Mouse (Mus musculus) CH12.LX (cell line): Measurements from ENCODE around the gene Btn1a1. TPM values are rescaled to one million over a fixed set of nuclear protein-coding genes. Genes with fewer than 3 reads are reported as not detected.

Experiments
- DNase-seq: peaks from one replicate; pipeline ENCODE4 v3.0.0-alpha.2; 2013; ENCODE audit errors: extremely low read depth
- H3K27ac ChIP-seq: 2 replicates; pipeline ENCODE4 v1.5.1; 2012; ENCODE audit warnings: low read depth, mild to moderate bottlenecking, control low read depth, moderate library complexity; ENCODE audit not compliant: insufficient read depth
- H3K27me3 ChIP-seq: replicated peaks from 2 replicates; pipeline ENCODE3; 2012; ENCODE audit warnings: inconsistent platforms
- H3K36me3 ChIP-seq, 2 experiments: replicated peaks in 1 of 2; 2 replicates each; pipeline versions ENCODE3 to v1.6.1; 2012; ENCODE audit warnings: inconsistent platforms in 1 of 2, low read length in 1 of 2, mild to moderate bottlenecking in 1 of 2, mixed read lengths in 1 of 2, moderate library complexity in 1 of 2; ENCODE audit not compliant: control insufficient read depth in 1 of 2, insufficient read depth in 1 of 2
- H3K4me1 ChIP-seq, 2 experiments: 2 replicates each; pipeline ENCODE4 v1.6.1; 2012; ENCODE audit warnings: inconsistent platforms in 1 of 2, moderate library complexity in 1 of 2; ENCODE audit not compliant: insufficient read depth in 2 of 2, control insufficient read depth in 1 of 2
- H3K4me2 ChIP-seq: 2 replicates; pipeline ENCODE4 v1.6.1; 2012; ENCODE audit warnings: low read depth, mild to moderate bottlenecking, control low read depth; ENCODE audit not compliant: poor library complexity, insufficient read depth, severe bottlenecking
- H3K4me3 ChIP-seq, 3 experiments: fragments of 150-350 bp in 1 of 3; sonication (generic) in 1 of 3; replicated peaks in 1 of 3; 2 replicates each; pipeline versions ENCODE3 to v1.5.1; 2011 to 2012; ENCODE audit warnings: low read depth in 2 of 3, low read length in 2 of 3, mild to moderate bottlenecking in 2 of 3, moderate library complexity in 2 of 3, control low read depth in 1 of 3, improper control_type of control experiment in 1 of 3, inconsistent platforms in 1 of 3, mixed read lengths in 1 of 3; ENCODE audit not compliant: poor library complexity in 1 of 3
- H3K79me2 ChIP-seq: replicated peaks from 2 replicates; pipeline ENCODE4 v1.6.1; 2012; ENCODE audit warnings: mild to moderate bottlenecking, moderate library complexity; ENCODE audit not compliant: control insufficient read depth, poor library complexity, insufficient read depth, severe bottlenecking; ENCODE audit errors: extremely low read depth
- H3K9ac ChIP-seq: 2 replicates; pipeline ENCODE4 v1.6.1; 2012; ENCODE audit warnings: low read depth, mild to moderate bottlenecking, control low read depth, moderate library complexity; ENCODE audit not compliant: insufficient read depth
- H3K9me3 ChIP-seq: replicated peaks from 2 replicates; pipeline ENCODE3; 2012; ENCODE audit warnings: low read length, inconsistent platforms, mixed read lengths
- CHD1 ChIP-seq: IDR thresholded peaks from 2 replicates; pipeline ENCODE4 v1.6.1; 2012; ENCODE audit warnings: low read depth, low read length, improper control_type of control experiment, inconsistent platforms
- ETS1 ChIP-seq: conservative IDR thresholded peaks from 2 replicates; pipeline ENCODE4 v1.6.1; 2012; ENCODE audit warnings: low read depth, mild to moderate bottlenecking, inconsistent platforms, low read length, improper control_type of control experiment, moderate library complexity
- JUN ChIP-seq: IDR thresholded peaks from 2 replicates; pipeline ENCODE4 v1.6.1; 2011; ENCODE audit warnings: low read depth, mild to moderate bottlenecking, low read length, improper control_type of control experiment, moderate library complexity; ENCODE audit not compliant: insufficient read depth
- MAFK ChIP-seq: IDR thresholded peaks from 2 replicates; pipeline ENCODE4 v1.6.1; 2011; ENCODE audit warnings: low read length, improper control_type of control experiment; ENCODE audit not compliant: insufficient replicate concordance
- MAX ChIP-seq: IDR thresholded peaks from 2 replicates; pipeline ENCODE4 v1.6.1; 2011; ENCODE audit warnings: low read length, improper control_type of control experiment
- MAZ ChIP-seq: IDR thresholded peaks from 2 replicates; pipeline ENCODE4 v1.6.1; 2012; ENCODE audit warnings: low read depth, mild to moderate bottlenecking, inconsistent platforms, low read length, improper control_type of control experiment, moderate library complexity
- MXI1 ChIP-seq: IDR thresholded peaks from 2 replicates; pipeline ENCODE4 v1.6.1; 2011; ENCODE audit warnings: mild to moderate bottlenecking, low read depth, low read length, improper control_type of control experiment
- NELFE ChIP-seq: IDR thresholded peaks from 2 replicates; pipeline ENCODE4 v1.6.1; 2011; ENCODE audit warnings: low read depth, low read length, improper control_type of control experiment
- PAX5 ChIP-seq: IDR thresholded peaks from 2 replicates; pipeline ENCODE4 v1.6.1; 2012; ENCODE audit warnings: low read length, inconsistent platforms, mixed read lengths
- RAD21 ChIP-seq: IDR thresholded peaks from 2 replicates; pipeline ENCODE4 v1.6.1; 2011; ENCODE audit warnings: low read depth, mild to moderate bottlenecking, low read length, improper control_type of control experiment, moderate library complexity
- SIN3A ChIP-seq: IDR thresholded peaks from 2 replicates; pipeline ENCODE4 v1.6.1; 2012; ENCODE audit warnings: low read length, improper control_type of control experiment, inconsistent platforms
- TBP ChIP-seq: conservative IDR thresholded peaks from 2 replicates; pipeline ENCODE4 v1.6.1; 2011; ENCODE audit warnings: low read depth, low read length, improper control_type of control experiment
- UBTF ChIP-seq: IDR thresholded peaks from 2 replicates; pipeline ENCODE4 v1.6.1; 2012; ENCODE audit warnings: low read depth, mild to moderate bottlenecking, inconsistent platforms, low read length, improper control_type of control experiment, moderate library complexity
- ZC3H11A ChIP-seq: IDR thresholded peaks from 2 replicates; pipeline ENCODE4 v1.6.1; 2012; ENCODE audit warnings: low read depth, mild to moderate bottlenecking, inconsistent platforms, low read length, improper control_type of control experiment
- ZNF384 ChIP-seq: IDR thresholded peaks from 2 replicates; pipeline ENCODE4 v1.6.1; 2012; ENCODE audit warnings: low read depth, low read length, improper control_type of control experiment, inconsistent platforms
- dilution Hi-C: fragments of 300-500 bp; cut with MboI; formaldehyde crosslinking; loops from 2 replicates; pipeline ENCODE4 v1.14.3; 2020; ENCODE audit warnings: low sequenced_read_pairs; ENCODE audit not compliant: extremely low pct_unique_long_range_greater_than_20kb, extremely low pct_ligation_motif_present
- in situ Hi-C: fragments of 300-500 bp; cut with MboI; formaldehyde crosslinking; loops from 3 replicates; pipeline ENCODE4 v1.14.3; 2019; ENCODE audit warnings: low sequenced_read_pairs, low pct_ligation_motif_present, low pct_unique_long_range_greater_than_20kb, mixed read lengths
- polyA plus RNA-seq: library from polyadenylated mRNA; unstranded; fragments of >175 nt; gene quantifications from 2 replicates; pipeline ENCODE4 v1.2.1, GENCODE M21; 2012; ENCODE audit warnings: low read depth; ENCODE audit not compliant: insufficient read length
- total RNA-seq, 2 experiments: library from RNA; depleted of rRNA; stranded (reverse); fragments of 300-350 nt in 1 of 2; fragments of >200 nt in 1 of 2; gene quantifications; 2 replicates each; pipeline ENCODE4 v1.2.3; 2012 to 2014

Gene Btn1a1
- total and polyA plus RNA-seq, 3 experiments = 0.20 to 0.51 (median 0.21) TPM

DNA sequence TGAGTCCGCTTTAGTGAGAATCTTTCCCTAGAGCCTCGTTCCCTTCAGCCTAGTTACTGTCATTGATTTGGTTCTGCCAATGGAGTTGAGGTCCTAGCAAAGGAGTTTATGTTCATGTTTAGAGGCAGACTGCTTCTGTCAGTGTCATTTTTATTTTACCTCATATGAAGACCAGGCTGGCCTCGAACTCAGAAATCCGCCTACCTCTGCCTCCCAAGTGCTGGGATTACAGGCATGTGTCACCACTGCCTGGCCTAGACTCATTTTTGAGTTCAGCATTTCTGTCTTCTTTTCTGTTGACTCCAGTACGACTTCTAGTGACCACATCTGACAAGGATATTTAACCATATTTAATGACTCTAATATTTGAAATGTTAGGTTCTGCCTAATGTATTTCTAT is 49.6 kb upstream of the Btn1a1 start:
- Histone ChIP-seq H3K27ac (no peak overlapping the region), H3K36me3 (no peaks in the 10 kb centered on the region), H3K9ac (no peak overlapping the region), H3K79me2 (no peaks in the 10 kb centered on the region), H3K27me3 (no peaks in the 10 kb centered on the region), H3K4me3 (no peak overlapping the region), H3K4me1 (peaks cover 7 to 25% of the 10 kb centered on the region in 2 experiments; a peak in 3 of 4 replicates), H3K9me3 (no peaks in the 10 kb centered on the region), H3K4me2 (no peak overlapping the region)
- dilution Hi-C loops = no loop called here
- in situ Hi-C loops = loop anchor here (25.0 kb wide), 1 partner anchor 1578 kb away; the partner anchor contains the start of gene Zfp184
- TF ChIP-seq UBTF (no peak), NELFE (no peak), ZNF384 (no peak), ETS1 (no peak)
- DNase-seq = no peak

DNA sequence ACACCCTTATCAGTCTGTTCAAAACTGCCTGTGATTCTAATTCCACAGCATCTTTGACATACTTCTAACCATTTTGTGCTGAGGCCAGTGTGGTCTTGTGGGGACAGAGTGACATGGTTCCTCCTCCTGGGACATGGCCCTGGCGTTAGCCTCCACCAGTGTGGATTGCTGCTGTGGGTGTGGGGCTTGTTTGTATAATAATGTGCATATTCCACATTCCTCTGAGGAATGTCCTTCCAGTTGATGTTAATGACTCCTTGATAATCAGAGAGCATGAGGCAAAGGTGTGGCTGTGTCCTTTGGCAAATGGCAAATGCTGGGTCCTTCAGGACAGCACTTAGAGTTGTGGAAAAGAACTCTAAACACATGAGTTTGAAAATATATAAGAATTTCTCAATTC is 47.8 kb upstream of the Btn1a1 start:
- Histone ChIP-seq H3K9me3 (no peaks in the 10 kb centered on the region), H3K4me1 (peaks cover 7 to 33% of the 10 kb centered on the region in 2 experiments; a peak in 3 of 4 replicates), H3K36me3 (no peaks in the 10 kb centered on the region), H3K27me3 (no peaks in the 10 kb centered on the region), H3K9ac (no peak overlapping the region), H3K4me3 (no peak overlapping the region), H3K27ac (no peak overlapping the region), H3K79me2 (no peaks in the 10 kb centered on the region), H3K4me2 (no peak overlapping the region)
- dilution Hi-C loops (no loop called here), in situ Hi-C loops (loop anchor here (25.0 kb wide), 1 partner anchor 1576 kb away; the partner anchor contains the start of gene Zfp184)
- no peak for DNase-seq
- TF ChIP-seq CHD1 (no peak), ZC3H11A (no peak)

DNA sequence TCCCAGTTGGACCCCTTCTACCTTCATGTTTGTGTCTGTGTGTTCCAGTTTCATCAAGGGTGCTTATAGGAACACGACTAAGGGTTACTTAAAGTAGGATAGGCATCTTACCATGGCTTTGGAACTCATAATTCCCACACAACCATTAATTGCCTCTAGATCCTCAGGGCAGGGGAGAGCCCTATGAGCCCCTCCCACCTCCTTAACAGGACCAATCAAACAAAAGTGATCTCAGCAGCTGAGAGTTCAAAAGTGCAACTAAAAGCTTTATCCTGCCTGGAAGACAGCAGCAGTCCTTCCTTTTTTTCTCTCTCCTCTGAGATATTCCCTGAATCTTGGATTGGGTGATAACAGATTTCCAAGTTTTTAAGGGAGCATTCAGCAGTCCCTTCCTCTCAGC is 44.4 kb upstream of the Btn1a1 start:
- dilution Hi-C loops (no loop called here), in situ Hi-C loops (loop anchor here (25.0 kb wide), 1 partner anchor 1573 kb away; the partner anchor contains the start of gene Zfp184)
- Histone ChIP-seq H3K27me3 (no peaks in the 10 kb centered on the region), H3K79me2 (no peaks in the 10 kb centered on the region), H3K9me3 (no peaks in the 10 kb centered on the region), H3K27ac (no peak overlapping the region), H3K9ac (no peak overlapping the region), H3K4me3 (peak overlapping the region in 1 of 3 experiments; percentile 3), H3K36me3 (no peaks in the 10 kb centered on the region), H3K4me2 (peak overlapping the region; percentile 23), H3K4me1 (peaks cover 9 to 37% of the 10 kb centered on the region in 2 experiments; a peak in 3 of 4 replicates)
- TF ChIP-seq SIN3A = no peak
- TF ChIP-seq MXI1 = no peak
- no peak for TF ChIP-seq TBP
- no peak for TF ChIP-seq RAD21
- no peak for TF ChIP-seq JUN
- TF ChIP-seq MAX = no peak
- no peak for TF ChIP-seq NELFE
- TF ChIP-seq MAZ = no peak
- no peak for TF ChIP-seq MAFK
- no peak for TF ChIP-seq PAX5
- no peak for DNase-seq
